Mouse (Mus musculus) hindbrain, embryonic 12.5 days (tissue): ENCODE measurements around the gene D10Wsu102e. TPM values are rescaled to one million over a fixed set of nuclear protein-coding genes. Genes with fewer than 3 reads are reported as not detected.

Source experiments
- ATAC-seq: fragments of 200-750 bp; cut with Nextera tagmentation; 2 replicates; pipeline ENCODE4 v1.8.0; 2017; ENCODE audit warnings: moderate TSS enrichment; ENCODE audit not compliant: low FRiP score
- H3K27ac ChIP-seq: fragments of 300-500 bp; sonication (generic); 2 replicates; pipeline ENCODE4 v1.5.1; 2016; ENCODE audit warnings: mild to moderate bottlenecking
- H3K27me3 ChIP-seq: fragments of 300-500 bp; sonication (generic); 2 replicates; pipeline ENCODE4 v1.6.1; 2016; ENCODE audit warnings: mild to moderate bottlenecking
- H3K36me3 ChIP-seq: fragments of 300-500 bp; sonication (generic); 2 replicates; pipeline ENCODE4 v1.6.1; 2016; ENCODE audit warnings: mild to moderate bottlenecking
- H3K4me1 ChIP-seq: fragments of 300-500 bp; sonication (generic); 2 replicates; pipeline ENCODE4 v1.6.1; 2016
- H3K4me2 ChIP-seq: fragments of 300-500 bp; sonication (generic); replicated peaks from 2 replicates; pipeline ENCODE4 v1.6.1; 2016; ENCODE audit warnings: mild to moderate bottlenecking
- H3K4me3 ChIP-seq: fragments of 300-500 bp; sonication (generic); 2 replicates; pipeline ENCODE4 v1.5.1; 2016; ENCODE audit warnings: mild to moderate bottlenecking
- H3K9ac ChIP-seq: fragments of 300-500 bp; sonication (generic); 2 replicates; pipeline ENCODE4 v1.6.1; 2016; ENCODE audit warnings: mild to moderate bottlenecking, moderate library complexity
- H3K9me3 ChIP-seq: fragments of 300-500 bp; sonication (generic); replicated peaks from 2 replicates; pipeline ENCODE4 v1.6.1; 2016; ENCODE audit warnings: mild to moderate bottlenecking
- WGBS: fragments of 180-500 bp; shearing (Covaris S2); methylation state at CpG from one replicate; pipeline ENCODE4 v1.1.7; 2016; 5-methylcytosine and 5-hydroxymethylcytosine counted together
- polyA plus RNA-seq: library from polyadenylated mRNA; unstranded; fragments of >200 nt; fragmentation: Nextera tagmentation; extraction: Ambion mirVana; gene quantifications from 2 replicates; pipeline ENCODE4 v1.2.1, GENCODE M21; 2016

Gene D10Wsu102e
- polyA plus RNA-seq, 1 experiment from 2014 or later, result 1.0 TPM

GRCm38 (mm10) chr10:83332581-83332980 lies 27.4 kb upstream of the D10Wsu102e start:
- Histone ChIP-seq H3K9me3 (no peaks in the 10 kb centered on the region), H3K4me3 (no peak overlapping the region), H3K9ac (no peak overlapping the region), H3K36me3 (no peaks in the 10 kb centered on the region), H3K27me3 (peaks cover 40% of the 10 kb centered on the region), H3K4me2 (no peak overlapping the region), H3K27ac (no peak overlapping the region), H3K4me1 (no peaks in the 10 kb centered on the region)
- WGBS, result 88% methylated on average over 11 of the region's 11 CpGs
- ATAC-seq, result no peak

- H3K4me2 ChIP-seq, result peak overlapping the region; percentile 13; the same call in 1 of the 2 replicates
- 27% methylated on average over 7 of the region's 7 CpGs for WGBS
Measured at GRCm38 (mm10) chr10:83336336-83336735, 23.7 kb upstream of the D10Wsu102e start.

GRCm38 (mm10) chr10:83337159-83337951 lies 22.7 kb upstream of the D10Wsu102e start, which contains the start of gene Slc41a2:
Gene Slc41a2 (minus strand): TSS chr10:83337882.
- Histone ChIP-seq H3K4me1 (0 out of 2 replicates have a peak, but pooled peaks cover 2% of the 10 kb centered on the region), H3K4me3 (peak within 1 kb of the TSS; percentile 65), H3K9ac (peak within 1 kb of the TSS; percentile 84), H3K27ac (peak within 1 kb of the TSS; percentile 79), H3K9me3 (no peaks in the 10 kb centered on the region), H3K4me2 (peak within 1 kb of the TSS; percentile 92), H3K27me3 (peaks cover 56% of the 10 kb centered on the region), H3K36me3 (no peaks in the 10 kb centered on the region)
- under 1% methylated on average over 70 of the region's 102 CpGs for WGBS
- peak; percentile 88 for ATAC-seq

More at GRCm38 (mm10) chr10:83336336-83336735, 23.7 kb upstream of the D10Wsu102e start:
- no peaks in the 10 kb centered on the region for H3K36me3 ChIP-seq
- no peak overlapping the region for H3K27ac ChIP-seq
- no peaks in the 10 kb centered on the region for H3K9me3 ChIP-seq
- H3K4me3 ChIP-seq, result no peak overlapping the region
- peaks cover 58% of the 10 kb centered on the region for H3K27me3 ChIP-seq
- H3K4me1 ChIP-seq, result 0 out of 2 replicates have a peak, but pooled peaks cover 2% of the 10 kb centered on the region
- no peak for ATAC-seq
- no peak overlapping the region for H3K9ac ChIP-seq

- peak overlapping the region; percentile 65 for H3K4me3 ChIP-seq
- no peaks in the 10 kb centered on the region for H3K36me3 ChIP-seq
- H3K27ac ChIP-seq, result peak overlapping the region; percentile 79; the same call in 1 of the 2 replicates
- peak overlapping the region; percentile 84; the same call in 1 of the 2 replicates for H3K9ac ChIP-seq
- H3K4me2 ChIP-seq, result peak overlapping the region; percentile 92
- ATAC-seq, result peak; percentile 24; the same call in 1 of the 2 replicates
- no peaks in the 10 kb centered on the region for H3K9me3 ChIP-seq
- H3K27me3 ChIP-seq, result peaks cover 50% of the 10 kb centered on the region
- H3K4me1 ChIP-seq, result 0 out of 2 replicates have a peak, but pooled peaks cover 2% of the 10 kb centered on the region
- WGBS, result 50% methylated on average over 8 of the region's 9 CpGs
Measured at GRCm38 (mm10) chr10:83337971-83338598, 21.9 kb upstream of the D10Wsu102e start.

GRCm38 (mm10) chr10:83341226-83341625 lies 18.8 kb upstream of the D10Wsu102e start:
- H3K36me3 ChIP-seq, result no peaks in the 10 kb centered on the region
- H3K4me1 ChIP-seq, result 0 out of 2 replicates have a peak, but pooled peaks cover 2% of the 10 kb centered on the region
- no peak overlapping the region for H3K9ac ChIP-seq
- ATAC-seq, result no peak
- 41% methylated on average over 2 of the region's 2 CpGs for WGBS
- no peak overlapping the region for H3K4me2 ChIP-seq
- no peak overlapping the region for H3K27ac ChIP-seq
- H3K27me3 ChIP-seq, result peaks cover 26% of the 10 kb centered on the region
- no peaks in the 10 kb centered on the region for H3K9me3 ChIP-seq
- H3K4me3 ChIP-seq, result no peak overlapping the region

GRCm38 (mm10) chr10:83343171-83343570 lies 16.9 kb upstream of the D10Wsu102e start:
- Histone ChIP-seq H3K4me2 (no peak overlapping the region), H3K4me3 (no peak overlapping the region), H3K36me3 (no peaks in the 10 kb centered on the region), H3K9ac (no peak overlapping the region), H3K27ac (no peak overlapping the region), H3K9me3 (no peaks in the 10 kb centered on the region), H3K4me1 (no peaks in the 10 kb centered on the region), H3K27me3 (peaks cover 13% of the 10 kb centered on the region)
- ATAC-seq, result no peak
- WGBS, result 89% methylated on average over 5 of the region's 5 CpGs

- Histone ChIP-seq H3K27ac (no peak overlapping the region), H3K9ac (no peak overlapping the region), H3K4me2 (no peak overlapping the region), H3K9me3 (no peaks in the 10 kb centered on the region), H3K4me1 (no peaks in the 10 kb centered on the region), H3K36me3 (no peaks in the 10 kb centered on the region), H3K4me3 (no peak overlapping the region), H3K27me3 (peaks cover 8% of the 10 kb centered on the region)
- ATAC-seq, result no peak
- 48% methylated on average over 2 of the region's 2 CpGs for WGBS
Measured at GRCm38 (mm10) chr10:83343828-83344685, 16.0 kb upstream of the D10Wsu102e start.

- no peaks in the 10 kb centered on the region for H3K36me3 ChIP-seq
- 37% methylated on average over 7 of the region's 7 CpGs for WGBS
- H3K9me3 ChIP-seq, result no peaks in the 10 kb centered on the region
Measured at GRCm38 (mm10) chr10:83345693-83346358, 14.2 kb upstream of the D10Wsu102e start.

GRCm38 (mm10) chr10:83346359-83346736 lies 13.7 kb upstream of the D10Wsu102e start:
- ATAC-seq, result no peak
- Histone ChIP-seq H3K27me3 (no peaks in the 10 kb centered on the region; the same call in none of the 2 replicates), H3K4me2 (no peak overlapping the region), H3K9me3 (no peaks in the 10 kb centered on the region), H3K4me3 (no peak overlapping the region), H3K4me1 (no peaks in the 10 kb centered on the region), H3K36me3 (no peaks in the 10 kb centered on the region), H3K9ac (no peak overlapping the region), H3K27ac (no peak overlapping the region)
- 89% methylated on average over 5 of the region's 5 CpGs for WGBS

More at GRCm38 (mm10) chr10:83345693-83346358, 14.2 kb upstream of the D10Wsu102e start:
- H3K4me3 ChIP-seq, result no peak overlapping the region
- H3K4me1 ChIP-seq, result no peaks in the 10 kb centered on the region
- ATAC-seq, result no peak
- no peak overlapping the region for H3K4me2 ChIP-seq
- H3K27ac ChIP-seq, result no peak overlapping the region
- H3K27me3 ChIP-seq, result no peaks in the 10 kb centered on the region; the same call in none of the 2 replicates
- H3K9ac ChIP-seq, result no peak overlapping the region

GRCm38 (mm10) chr10:83347494-83347893 lies 12.5 kb upstream of the D10Wsu102e start:
- no peaks in the 10 kb centered on the region for H3K4me1 ChIP-seq
- H3K36me3 ChIP-seq, result no peaks in the 10 kb centered on the region
- H3K27ac ChIP-seq, result no peak overlapping the region
- H3K4me3 ChIP-seq, result no peak overlapping the region
- no peaks in the 10 kb centered on the region; the same call in none of the 2 replicates for H3K27me3 ChIP-seq
- WGBS, result 24% methylated on average over 7 of the region's 7 CpGs
- no peaks in the 10 kb centered on the region for H3K9me3 ChIP-seq
- no peak overlapping the region for H3K9ac ChIP-seq
- ATAC-seq, result no peak
- no peak overlapping the region for H3K4me2 ChIP-seq

- H3K27me3 ChIP-seq, result no peaks in the 10 kb centered on the region; the same call in none of the 2 replicates
- H3K9me3 ChIP-seq, result no peaks in the 10 kb centered on the region
- no peak overlapping the region for H3K27ac ChIP-seq
- H3K36me3 ChIP-seq, result no peaks in the 10 kb centered on the region
- H3K4me1 ChIP-seq, result no peaks in the 10 kb centered on the region
- no peak overlapping the region for H3K9ac ChIP-seq
- WGBS, result 88% methylated on average over 2 of the region's 2 CpGs
- no peak for ATAC-seq
- no peak overlapping the region for H3K4me3 ChIP-seq
- H3K4me2 ChIP-seq, result no peak overlapping the region
Measured at GRCm38 (mm10) chr10:83350689-83351088, 9.3 kb upstream of the D10Wsu102e start.
